Mouse (Mus musculus) thymus, adult 2 months (tissue): ENCODE results near the gene Nhlh2. TPM values are rescaled to one million over a fixed set of nuclear protein-coding genes. Genes with fewer than 3 reads are reported as not detected.

Experiments
- DNase-seq: peaks from one replicate; pipeline ENCODE4 v3.0.0; 2021
- H3K27ac ChIP-seq: fragments of 200-500 bp; 2 replicates; pipeline ENCODE4 v1.5.1; 2012; ENCODE audit warnings: low read length, control low read depth; ENCODE audit not compliant: control insufficient read depth, insufficient read depth
- H3K27me3 ChIP-seq: fragments of 200-500 bp; 2 replicates; pipeline ENCODE4 v1.6.1; 2012; ENCODE audit warnings: mild to moderate bottlenecking, low read length, moderate library complexity, mixed read lengths; ENCODE audit not compliant: control insufficient read depth, insufficient read depth
- H3K36me3 ChIP-seq: fragments of 200-500 bp; 2 replicates; pipeline ENCODE4 v1.6.1; 2012; ENCODE audit warnings: mild to moderate bottlenecking, low read length, moderate library complexity; ENCODE audit not compliant: control insufficient read depth, insufficient read depth
- H3K4me1 ChIP-seq: fragments of 200-500 bp; replicated peaks from 2 replicates; pipeline ENCODE4 v1.6.1; 2012; ENCODE audit warnings: low read length; ENCODE audit not compliant: control insufficient read depth, insufficient read depth
- H3K4me3 ChIP-seq: fragments of 200-500 bp; 2 replicates; pipeline ENCODE4 v1.5.1; 2012; ENCODE audit warnings: mild to moderate bottlenecking, low read length, control low read depth, moderate library complexity; ENCODE audit not compliant: control insufficient read depth, insufficient read depth
- CTCF ChIP-seq: fragments of 200-500 bp; IDR thresholded peaks from 2 replicates; pipeline ENCODE4 v1.5.1; 2012; ENCODE audit warnings: mild to moderate bottlenecking, control low read depth, low read length, moderate library complexity, borderline replicate concordance; ENCODE audit not compliant: control insufficient read depth, poor library complexity, insufficient read depth; ENCODE audit errors: extremely low read depth
- POLR2A ChIP-seq: fragments of 200-500 bp; IDR thresholded peaks from 2 replicates; pipeline ENCODE4 v1.6.1; 2012; ENCODE audit warnings: mild to moderate bottlenecking, low read length, control low read depth, moderate library complexity; ENCODE audit not compliant: control insufficient read depth, poor library complexity, insufficient read depth; ENCODE audit errors: extremely low read depth
- WGBS: fragments of 180-500 bp; shearing (Covaris S2); methylation state at CpG from one replicate; pipeline ENCODE4 v1.1.7; 2018; 5-methylcytosine and 5-hydroxymethylcytosine counted together
- polyA plus RNA-seq: library from polyadenylated mRNA; depleted of rRNA; stranded (reverse); fragments of >200 nt; gene quantifications from 2 replicates; pipeline ENCODE4 v1.2.3, GENCODE M21; 2012; rRNA removed

Gene Nhlh2
- 0.03 TPM in 1 of 2 replicates, not detected in the other for polyA plus RNA-seq

DNA sequence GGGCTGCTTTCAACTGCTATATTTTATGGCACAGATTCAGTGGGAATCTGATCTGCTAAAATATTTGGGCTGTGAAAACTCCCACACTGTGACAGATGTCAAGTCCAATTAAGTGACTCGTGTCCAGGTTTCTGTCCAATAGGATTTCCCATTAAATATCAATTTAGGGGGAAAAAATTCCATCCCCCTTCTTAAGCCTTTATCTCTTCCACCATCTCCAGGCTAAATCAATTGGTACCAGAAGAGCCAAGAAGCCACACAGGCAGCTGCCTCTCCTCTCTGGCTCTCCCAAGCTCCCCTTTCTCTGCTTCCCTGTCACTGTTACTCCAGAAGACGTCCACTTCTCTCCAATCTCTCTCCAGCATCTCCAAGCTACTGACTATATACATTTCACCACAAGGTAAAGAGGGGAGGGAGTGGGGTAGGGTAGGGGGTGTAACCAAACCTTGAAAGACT is at the start of gene Nhlh2:
TSS of gene Nhlh2 (plus strand) at position 151 of the 456 bp plus-strand sequence.
- Histone ChIP-seq H3K27ac (no peak within 1 kb of the TSS), H3K36me3 (no peaks in the 10 kb centered on the region), H3K27me3 (peaks cover 13% of the 10 kb centered on the region; the same call in 1 of the 2 replicates), H3K4me1 (no peaks in the 10 kb centered on the region), H3K4me3 (no peak within 1 kb of the TSS)
- no peak for DNase-seq
- TF ChIP-seq CTCF = no peak
- WGBS = 33% methylated on average over 2 of the region's 2 CpGs

DNA sequence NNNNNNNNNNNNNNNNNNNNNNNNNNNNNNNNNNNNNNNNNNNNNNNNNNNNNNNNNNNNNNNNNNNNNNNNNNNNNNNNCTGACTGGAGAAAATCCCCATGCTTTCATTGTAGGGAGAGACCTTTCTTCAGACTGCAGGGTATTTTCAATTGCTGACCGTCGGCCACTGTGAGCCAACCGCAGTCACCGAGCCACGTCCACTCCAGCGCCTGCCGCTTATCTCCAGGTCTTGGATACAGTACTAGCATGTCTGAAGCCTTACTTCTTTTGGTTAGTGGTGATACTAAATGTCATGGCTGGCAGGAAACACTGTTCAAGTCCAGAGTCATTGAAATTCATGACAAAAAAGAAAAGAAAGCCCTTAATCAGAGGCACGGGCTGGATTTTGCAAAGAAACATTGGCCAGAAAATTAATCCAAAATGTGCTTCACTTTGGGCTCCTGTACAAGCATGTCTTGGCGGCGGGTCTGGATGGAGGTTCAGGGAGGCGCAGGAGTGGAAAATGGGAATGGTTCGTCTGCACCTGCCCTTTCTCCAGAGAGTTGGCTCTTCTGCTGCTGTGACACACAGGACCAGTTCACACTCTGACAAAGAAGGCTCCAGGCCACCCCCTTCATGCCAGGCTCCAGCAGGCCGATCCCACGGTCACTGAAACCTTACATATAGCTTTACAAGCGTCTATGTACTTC is 48.6 kb upstream of the Nhlh2 start:
- WGBS = 97% methylated on average over 15 of the region's 15 CpGs
- TF ChIP-seq CTCF (no peak), POLR2A (no peak)

DNA sequence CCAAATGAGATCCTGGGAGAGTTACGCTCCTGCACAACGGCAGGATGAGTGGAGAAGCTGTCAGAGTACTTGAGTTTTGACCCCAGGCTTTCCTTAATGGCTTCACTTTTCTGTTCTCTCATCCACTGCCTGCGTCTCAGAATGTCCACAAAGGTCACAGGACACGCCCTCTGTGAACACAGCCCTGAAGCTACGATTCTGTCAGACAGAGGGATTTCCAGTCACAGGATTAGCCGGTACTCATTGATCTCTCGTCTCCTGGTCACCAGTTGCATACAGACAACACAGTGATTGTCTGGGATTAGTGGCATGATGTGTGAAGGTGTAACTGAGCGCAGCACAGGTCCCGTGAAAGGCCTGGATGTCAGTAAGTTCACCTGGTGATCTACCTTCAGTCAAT is 46.4 kb upstream of the Nhlh2 start:
- WGBS = 89% methylated on average over 9 of the region's 9 CpGs
- TF ChIP-seq POLR2A (no peak), CTCF (no peak)
- no peak for DNase-seq

More for the DNA sequence above, 48.6 kb upstream of the Nhlh2 start:
- H3K4me3 ChIP-seq = no peak overlapping the region
- no peaks in the 10 kb centered on the region for H3K27me3 ChIP-seq
- no peak for DNase-seq
- no peak overlapping the region for H3K27ac ChIP-seq
- no peaks in the 10 kb centered on the region for H3K36me3 ChIP-seq
- no peaks in the 10 kb centered on the region for H3K4me1 ChIP-seq

GRCm38 (mm10) chr3:101964352-101964751 is 45.5 kb upstream of the Nhlh2 start:
- Histone ChIP-seq H3K4me3 (no peak overlapping the region), H3K27ac (no peak overlapping the region), H3K27me3 (no peaks in the 10 kb centered on the region), H3K4me1 (no peaks in the 10 kb centered on the region), H3K36me3 (no peaks in the 10 kb centered on the region)
- DNase-seq = no peak
- TF ChIP-seq CTCF (no peak), POLR2A (no peak)
- 80% methylated on average over 7 of the region's 7 CpGs for WGBS

More for the DNA sequence above, 46.4 kb upstream of the Nhlh2 start:
- Histone ChIP-seq H3K27ac (no peak overlapping the region), H3K4me3 (no peak overlapping the region), H3K36me3 (no peaks in the 10 kb centered on the region), H3K4me1 (no peaks in the 10 kb centered on the region), H3K27me3 (no peaks in the 10 kb centered on the region)

- DNase-seq = no peak
- H3K27me3 ChIP-seq = no peaks in the 10 kb centered on the region
- no peak overlapping the region for H3K27ac ChIP-seq
- 66% methylated on average over 3 of the region's 3 CpGs for WGBS
- no peak overlapping the region for H3K4me3 ChIP-seq
- TF ChIP-seq POLR2A = no peak
- no peak for TF ChIP-seq CTCF
- no peaks in the 10 kb centered on the region for H3K4me1 ChIP-seq
- H3K36me3 ChIP-seq = no peaks in the 10 kb centered on the region
Observed at GRCm38 (mm10) chr3:101966825-101967558, 42.9 kb upstream of the Nhlh2 start.

DNA sequence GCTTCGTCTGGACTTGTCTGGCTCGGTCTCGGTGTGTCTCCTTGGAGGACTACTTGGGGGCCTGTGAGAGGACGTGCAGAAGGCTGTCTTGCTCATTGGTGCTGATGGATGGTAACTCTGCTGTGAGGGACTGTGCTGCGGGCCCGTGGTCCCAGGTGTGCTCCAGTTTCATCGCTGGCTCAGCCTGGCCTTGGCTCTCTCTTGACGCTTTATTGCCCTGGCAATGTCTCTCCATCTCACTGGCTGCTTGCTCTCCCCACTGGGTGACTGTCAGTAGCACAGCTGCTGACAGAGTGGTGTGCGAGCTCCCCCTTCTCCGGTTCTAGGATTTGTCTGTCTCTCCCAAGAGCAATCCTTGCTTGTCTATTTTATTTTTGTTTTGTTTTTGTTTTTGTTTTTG is 34.5 kb upstream of the Nhlh2 start:
- TF ChIP-seq POLR2A (no peak), CTCF (no peak)
- H3K27me3 ChIP-seq = no peaks in the 10 kb centered on the region
- DNase-seq = no peak
- 95% methylated on average over 10 of the region's 10 CpGs for WGBS
- no peak overlapping the region for H3K27ac ChIP-seq
- no peak overlapping the region for H3K4me3 ChIP-seq
- H3K36me3 ChIP-seq = no peaks in the 10 kb centered on the region
- H3K4me1 ChIP-seq = no peaks in the 10 kb centered on the region
